Mouse (Mus musculus): ENCODE results near the gene Ndufaf7. TPM values are rescaled to one million over a fixed set of nuclear protein-coding genes. Genes with fewer than 3 reads are reported as not detected.

Ndufaf7 gene
- 68.7 and 69.4 TPM in 2 replicates for polyA plus RNA-seq (2015; fragmentation: Nextera tagmentation; extraction: Ambion mirVana)

DNA sequence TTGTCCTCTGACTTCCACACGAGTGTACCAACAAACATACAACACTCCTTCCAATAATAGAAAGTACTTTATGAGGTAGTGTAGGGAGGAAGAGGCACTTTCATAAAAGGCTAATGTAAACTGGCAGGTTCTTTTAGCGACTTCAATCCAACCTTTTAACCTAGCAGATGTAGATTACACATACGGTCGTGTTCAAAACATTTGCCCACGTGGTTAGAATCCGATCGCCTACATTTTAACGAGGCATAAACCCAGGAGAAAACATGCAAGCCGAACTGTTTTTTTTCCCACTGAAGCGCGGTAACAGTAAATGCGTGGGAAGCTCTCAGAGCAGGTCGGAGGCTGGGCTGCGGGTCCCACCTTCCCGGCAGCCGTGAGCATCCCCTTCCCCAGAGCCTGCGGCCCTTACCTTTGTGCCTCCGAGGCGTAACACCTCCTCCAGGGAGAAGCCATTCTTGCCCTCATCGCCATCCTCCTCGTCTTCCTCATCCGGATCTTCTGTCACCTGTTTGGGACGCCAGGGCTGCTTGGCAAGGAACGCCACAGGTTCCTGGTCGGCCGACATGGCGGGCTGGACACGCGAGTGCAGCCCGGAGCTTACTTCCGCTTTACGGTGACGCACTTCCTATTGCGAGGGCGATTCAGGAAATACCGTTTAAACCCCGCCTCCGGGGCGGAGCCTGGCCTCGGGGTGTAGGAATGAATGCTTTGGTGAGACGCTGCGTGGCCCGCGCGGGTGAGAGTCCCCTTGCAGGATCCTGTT, at the start of gene Ndufaf7, which contains the start of gene Cebpz:
Gene Ndufaf7, plus strand, starts transcription at position 671 of the 763 bp plus-strand sequence.
Gene Cebpz, minus strand, starts transcription at position 601 of the 763 bp plus-strand sequence.

DNA sequence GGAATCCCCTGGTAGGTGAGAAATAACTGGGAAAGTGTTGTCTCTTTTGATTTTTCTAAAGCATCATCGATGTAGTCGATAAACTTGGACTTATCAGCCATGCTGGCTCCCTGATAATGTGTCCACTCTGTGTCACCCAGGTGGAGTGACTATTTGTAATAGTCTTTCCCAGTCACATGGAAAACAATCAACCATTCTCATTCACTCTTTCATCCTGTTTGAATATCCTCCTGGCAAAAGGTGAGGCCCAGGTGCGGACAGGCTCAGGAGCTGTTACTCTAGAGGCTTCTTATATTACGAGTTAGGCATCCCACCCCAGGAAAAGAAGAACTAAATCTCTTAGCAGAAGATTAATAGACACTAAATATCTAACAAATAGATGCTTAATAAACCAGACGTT, 30.0 kb upstream of the Ndufaf7 start, which contains the start of gene Sult6b1:
Gene Sult6b1, minus strand, starts transcription at position 101 of the 400 bp plus-strand sequence.

DNA sequence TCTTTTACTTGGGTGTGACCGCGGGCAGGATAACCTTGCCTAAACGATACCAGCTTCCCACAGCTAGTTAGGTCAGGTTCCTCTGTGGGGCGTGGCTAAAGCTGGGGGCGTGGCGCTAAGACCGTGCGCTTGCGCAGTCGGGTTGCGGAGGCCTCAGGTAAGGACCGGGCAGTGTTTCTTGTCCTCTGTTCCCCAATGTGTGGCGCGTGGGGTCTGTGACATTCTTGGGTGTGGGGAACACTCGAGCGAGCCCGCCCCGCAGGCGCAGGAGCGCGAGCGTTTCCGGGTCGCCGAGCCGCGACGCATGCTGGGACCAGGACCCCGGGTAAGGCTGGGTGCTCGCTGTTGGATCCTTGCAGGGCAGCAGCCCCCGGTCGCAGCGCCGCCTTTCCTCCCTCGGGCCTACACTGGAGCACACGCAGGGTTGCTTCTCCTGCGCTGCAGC, 20.5 kb upstream of the Ndufaf7 start, which contains the start of gene Cebpzos:
Gene Cebpzos, plus strand, starts transcription at position 132 of the 445 bp plus-strand sequence.

Other genes starting within 250 kb of the Ndufaf7 start
- gene Strn, start 199.9 kb upstream of the Ndufaf7 start, polyA plus RNA-seq (2015; fragmentation: Nextera tagmentation; extraction: Ambion mirVana), result 4.4 and 4.7 TPM in 2 replicates
- gene Heatr5b, start 101.8 kb upstream of the Ndufaf7 start, polyA plus RNA-seq (2015; fragmentation: Nextera tagmentation; extraction: Ambion mirVana), result 12.9 and 14.5 TPM in 2 replicates
- gene Gpatch11, start 101.6 kb upstream of the Ndufaf7 start, polyA plus RNA-seq (2015; fragmentation: Nextera tagmentation; extraction: Ambion mirVana), result 61.6 and 66.9 TPM in 2 replicates
- 7.7 and 8.0 TPM in 2 replicates for gene Eif2ak2, start 54.6 kb upstream of the Ndufaf7 start, polyA plus RNA-seq (2015; fragmentation: Nextera tagmentation; extraction: Ambion mirVana)
- 0.20 and 0.27 TPM in 2 replicates for gene Sult6b1, start 30.1 kb upstream of the Ndufaf7 start, polyA plus RNA-seq (2015; fragmentation: Nextera tagmentation; extraction: Ambion mirVana)
- gene Cebpzos, start 20.6 kb upstream of the Ndufaf7 start, polyA plus RNA-seq (2015; fragmentation: Nextera tagmentation; extraction: Ambion mirVana), result 138 and 159 TPM in 2 replicates
- 37.4 and 48.0 TPM in 2 replicates for gene Cebpz, start 70 bp upstream of the Ndufaf7 start, polyA plus RNA-seq (2015; fragmentation: Nextera tagmentation; extraction: Ambion mirVana)
- 7.9 and 8.2 TPM in 2 replicates for gene Prkd3, start 83.7 kb downstream of the Ndufaf7 start, polyA plus RNA-seq (2015; fragmentation: Nextera tagmentation; extraction: Ambion mirVana)
- gene Qpct, start 114.8 kb downstream of the Ndufaf7 start, polyA plus RNA-seq (2015; fragmentation: Nextera tagmentation; extraction: Ambion mirVana), result 40.7 and 47.7 TPM in 2 replicates